Mouse (Mus musculus) yolk sac, embryonic 10.5 days (tissue): ENCODE results near the gene Galnt14.

Experiments
- DNase-seq: peaks from one replicate; pipeline ENCODE4 v3.0.0-alpha.2; 2017; ENCODE audit warnings: low spot score

Galnt14 gene

GRCm38 (mm10) chr17:73663237-73663636 lies 47.0 kb downstream of the Galnt14 start:
- no peak for DNase-seq

- no peak for DNase-seq
These were observed 51.4 kb downstream of the Galnt14 start for GRCm38 (mm10) chr17:73658731-73659445.

DNA sequence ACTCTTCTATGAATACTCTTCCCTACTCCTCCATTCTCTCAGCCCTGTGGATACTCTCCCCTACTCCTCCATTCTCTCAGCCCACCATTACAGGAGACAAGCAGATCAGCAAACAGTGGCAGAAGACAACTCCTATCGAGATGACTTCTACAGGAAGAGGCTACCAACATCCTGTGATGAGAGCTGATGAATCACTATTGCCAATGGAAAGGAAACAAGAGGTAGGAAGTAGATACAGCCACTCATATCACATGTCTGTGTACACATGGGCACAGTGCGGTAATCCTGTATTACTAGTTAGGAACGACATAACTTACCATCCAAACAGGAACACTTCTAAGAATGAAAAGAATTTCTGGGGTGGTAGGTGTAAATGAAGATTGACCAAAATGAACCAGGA lies 53.9 kb downstream of the Galnt14 start:
- no peak for DNase-seq

- peak; percentile 26 for DNase-seq
These were observed 56.0 kb downstream of the Galnt14 start for GRCm38 (mm10) chr17:73654261-73654660.

DNA sequence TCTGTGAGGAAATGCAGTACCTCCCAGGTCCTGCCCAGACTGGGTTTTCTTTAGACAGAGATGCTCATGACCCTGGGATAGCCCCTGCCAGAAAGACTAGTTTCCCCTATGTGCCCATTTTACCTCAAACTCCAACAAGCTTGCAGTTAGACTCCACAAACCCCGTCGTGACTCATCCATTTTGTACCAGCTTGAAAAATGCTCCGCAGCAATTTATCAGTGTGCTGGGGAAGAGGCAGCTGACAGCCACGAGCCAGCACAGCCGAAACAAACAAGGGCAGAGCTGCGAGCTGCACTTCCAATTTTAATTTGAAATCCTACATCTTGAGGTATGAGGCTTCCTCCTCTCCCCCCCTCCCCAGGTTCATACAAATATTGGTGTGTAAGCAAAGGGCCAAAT lies 60.9 kb downstream of the Galnt14 start:
- no peak for DNase-seq

DNA sequence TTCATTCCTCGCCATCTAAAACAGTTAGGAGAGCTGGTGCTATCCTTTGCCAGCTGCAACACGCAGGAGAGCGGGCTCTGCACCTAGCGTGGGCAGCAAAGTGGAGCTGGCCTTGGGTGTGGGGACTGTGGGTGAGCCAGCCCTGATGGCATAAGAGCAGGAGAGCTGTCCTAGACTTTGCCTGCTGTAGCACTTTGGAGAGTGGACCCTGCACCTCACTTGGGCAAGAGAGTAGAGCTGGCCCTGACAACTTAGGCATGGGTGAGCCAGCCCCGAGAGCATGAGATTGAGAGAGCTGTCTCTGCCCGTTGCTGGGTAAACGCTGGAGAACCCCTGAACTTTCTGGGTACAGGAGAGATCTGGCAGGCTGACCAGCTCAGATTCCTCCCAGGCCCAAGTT lies 68.6 kb downstream of the Galnt14 start:
- no peak for DNase-seq

DNA sequence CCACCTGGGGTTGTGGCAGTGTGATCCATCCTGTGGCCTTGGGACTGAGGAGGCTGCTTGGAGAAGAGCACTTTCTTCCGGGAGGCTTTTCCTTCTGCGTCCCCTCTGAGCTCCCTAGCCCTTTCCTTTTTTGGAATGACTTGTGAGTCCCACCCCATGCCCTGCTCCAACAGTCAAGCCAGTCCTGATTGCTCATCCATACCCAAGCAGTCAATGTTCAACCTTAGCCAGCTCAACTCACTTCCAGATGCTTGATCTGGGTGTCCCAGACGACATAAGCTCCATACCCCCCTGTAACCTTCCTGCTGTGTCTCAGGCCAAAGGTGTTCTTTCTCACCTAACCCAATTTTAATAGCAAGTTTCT lies 70.2 kb downstream of the Galnt14 start:
- DNase-seq: no peak

DNA sequence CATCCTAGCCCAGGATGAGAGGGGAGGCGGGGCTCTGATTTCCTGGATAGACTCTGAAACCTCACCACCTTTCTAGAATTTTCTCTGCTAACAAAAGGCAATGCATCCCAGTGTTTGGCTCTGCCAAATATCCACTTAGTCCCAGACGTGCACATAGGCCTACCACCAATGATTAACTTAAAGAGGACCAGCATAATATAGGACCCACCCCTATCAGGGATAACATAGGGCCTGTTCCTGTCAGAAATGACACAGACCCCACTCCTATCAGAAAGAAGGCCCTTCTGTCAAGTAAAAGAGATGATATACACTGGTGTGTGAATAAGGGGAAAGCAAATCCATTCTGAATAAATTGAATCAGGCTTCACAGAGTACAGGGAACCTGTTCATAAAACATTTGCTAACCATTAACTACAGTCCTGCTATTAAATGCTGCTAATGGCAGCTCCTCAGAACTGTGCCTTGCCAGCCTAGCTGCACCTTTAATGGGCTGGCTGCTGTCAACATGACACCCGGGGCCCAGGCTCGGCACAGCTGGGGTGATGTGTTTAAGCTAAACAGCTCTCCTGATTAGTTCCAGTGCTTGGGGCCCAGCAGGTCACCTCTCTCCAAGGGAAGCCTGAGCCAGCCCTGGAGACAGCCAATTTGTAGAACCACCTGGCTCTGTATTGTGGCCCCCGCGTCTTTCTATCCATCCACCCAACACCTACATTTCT lies 70.7 kb downstream of the Galnt14 start:
- DNase-seq: peak; percentile 2

- DNase-seq: no peak
These were observed 73.3 kb downstream of the Galnt14 start for GRCm38 (mm10) chr17:73636988-73637387.

DNA sequence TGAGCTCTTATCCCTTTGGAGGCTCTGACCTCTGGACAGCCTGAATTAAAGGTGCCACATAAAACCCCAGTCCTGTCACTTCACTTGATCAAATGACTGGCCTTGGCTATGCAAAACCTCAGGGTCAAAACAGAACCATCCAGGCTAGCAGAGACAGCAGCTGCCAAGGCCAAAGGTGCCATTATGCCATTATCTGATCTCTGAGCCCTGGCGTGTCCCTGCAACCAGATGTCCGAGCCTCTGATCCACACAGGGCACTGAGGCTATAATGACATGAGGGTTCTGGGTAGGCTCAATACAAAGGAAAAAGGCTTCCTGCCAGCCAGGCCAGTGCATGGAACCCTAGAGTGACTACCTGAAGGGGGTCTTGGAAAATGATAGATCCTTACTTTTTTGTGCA lies 75.4 kb downstream of the Galnt14 start:
- DNase-seq: no peak

DNA sequence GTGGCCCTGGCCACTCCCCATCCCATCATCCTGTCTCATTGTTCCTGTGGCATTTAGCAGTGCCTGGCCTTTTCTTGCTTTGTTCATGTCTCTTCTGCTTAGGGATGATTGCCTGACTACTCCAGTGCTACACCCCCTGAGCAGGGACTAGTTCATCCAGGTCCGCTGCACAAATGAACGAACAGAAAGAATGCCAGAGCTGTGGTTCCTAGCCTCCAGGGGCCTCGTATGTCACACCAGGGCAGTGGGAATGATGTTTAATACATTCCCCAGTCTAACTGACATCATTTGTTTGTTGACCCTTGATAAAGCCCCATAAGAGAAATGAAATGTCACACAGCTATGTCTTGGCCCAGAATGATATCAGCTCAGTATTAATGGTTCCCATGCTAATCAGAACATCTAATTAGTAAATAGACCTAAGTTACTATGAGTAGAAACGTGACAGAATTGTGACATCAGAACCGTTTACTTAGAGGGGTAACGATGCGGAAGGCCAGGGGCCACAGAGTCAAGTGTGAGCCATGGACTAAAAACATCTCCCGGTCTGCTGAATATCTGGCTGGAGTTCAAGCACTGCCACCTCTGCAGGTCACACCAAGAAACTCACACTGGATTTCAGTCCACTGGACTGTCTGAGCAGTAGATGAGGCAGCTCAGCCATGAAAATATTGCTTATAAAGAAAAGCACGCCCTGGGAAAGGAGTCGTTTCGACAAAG lies 76.1 kb downstream of the Galnt14 start:
- no peak for DNase-seq

DNA sequence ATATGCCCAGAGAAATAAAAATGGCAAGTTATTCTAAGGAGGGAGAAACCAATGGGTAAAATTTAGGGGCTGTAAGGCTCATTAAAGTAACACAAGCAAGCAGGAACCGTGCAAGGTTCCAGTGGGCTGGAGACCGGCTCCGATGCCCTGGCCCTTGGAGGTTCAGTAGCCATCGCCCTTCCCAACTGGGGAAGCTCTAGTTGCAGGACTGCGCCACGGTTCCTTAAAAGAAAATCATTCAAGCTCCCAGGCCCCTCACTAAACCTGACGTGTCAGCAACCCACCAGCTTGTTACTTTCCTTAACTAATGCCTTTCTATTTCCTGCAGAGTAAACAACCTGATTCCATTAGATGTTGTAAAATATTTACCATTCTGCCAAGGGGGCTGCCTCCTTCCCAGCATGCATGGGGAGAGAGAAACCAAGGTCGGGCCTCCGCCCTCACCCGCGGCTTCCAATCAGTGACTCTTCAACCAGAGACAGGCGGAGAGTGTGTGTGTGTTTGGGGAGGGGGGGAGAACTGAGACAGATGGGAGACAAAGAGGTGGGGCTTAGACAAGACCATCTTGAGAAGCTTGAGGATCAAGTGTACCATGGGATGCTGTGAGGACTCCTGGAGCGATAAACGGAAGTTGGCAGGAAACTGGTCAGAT lies 81.9 kb downstream of the Galnt14 start:
- DNase-seq: no peak

GRCm38 (mm10) chr17:73626912-73627311 lies 83.3 kb downstream of the Galnt14 start:
- no peak for DNase-seq

DNA sequence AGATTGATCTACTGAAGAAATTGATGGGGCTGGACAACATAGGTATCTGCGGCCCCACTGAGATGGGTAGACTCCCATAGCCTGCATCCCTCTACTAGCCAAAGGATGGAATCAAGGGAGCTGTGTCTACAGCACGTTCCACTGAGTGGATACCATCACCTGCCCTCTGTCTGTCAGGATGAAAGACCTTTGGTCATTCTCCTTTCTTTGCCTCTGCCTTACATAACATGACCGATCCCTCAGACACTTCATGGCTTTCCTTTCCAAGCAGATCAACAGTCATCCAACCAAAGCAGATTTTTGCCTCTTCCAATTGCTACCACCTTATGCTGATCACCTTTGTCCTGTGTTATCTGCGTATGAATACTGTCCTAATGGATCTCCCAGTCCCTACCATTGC lies 90.2 kb downstream of the Galnt14 start:
- DNase-seq: no peak

DNA sequence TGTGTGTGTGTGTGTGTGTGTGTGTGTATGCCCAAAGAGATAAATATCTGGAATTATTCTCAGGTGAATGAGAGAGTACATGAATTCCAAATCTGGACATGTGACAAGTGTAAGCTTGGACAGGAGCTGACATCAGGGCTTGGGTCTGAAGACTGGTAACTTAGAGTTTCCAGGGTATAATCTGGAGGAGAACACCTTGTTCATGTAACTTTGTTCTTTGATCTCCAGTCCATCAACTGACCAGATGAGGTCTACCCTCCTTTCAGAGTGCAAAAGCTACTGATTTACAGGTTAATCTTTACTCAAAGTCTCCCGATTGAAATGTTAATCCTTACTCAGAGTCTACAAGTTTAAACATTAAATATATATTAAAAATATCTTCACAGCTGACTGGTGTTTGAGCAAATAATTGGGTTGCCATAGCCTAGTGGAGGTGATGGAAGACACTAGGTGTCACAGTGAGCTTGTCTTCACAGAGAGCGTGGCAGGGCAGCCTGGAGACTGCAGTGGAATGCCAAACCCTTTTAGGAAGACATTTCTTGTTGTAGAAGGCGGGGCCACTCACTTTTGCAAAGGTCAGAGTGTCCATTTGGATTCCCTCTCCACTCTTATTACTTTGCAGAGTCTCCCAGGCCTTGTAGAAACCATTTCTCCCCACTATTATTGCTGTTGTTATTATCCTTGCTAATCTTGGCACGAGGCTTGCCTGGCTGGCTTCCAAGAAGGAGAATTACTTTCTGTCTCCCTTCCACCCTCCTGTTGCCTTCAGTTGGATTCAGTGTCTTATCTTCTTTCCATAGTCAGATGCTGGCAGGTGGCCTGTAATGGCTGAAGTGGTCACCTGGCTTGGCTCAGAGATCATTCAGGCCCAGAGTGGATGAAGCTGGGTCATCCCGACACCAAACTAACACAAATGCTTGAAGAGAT lies 107.4 kb downstream of the Galnt14 start:
- DNase-seq: no peak

DNA sequence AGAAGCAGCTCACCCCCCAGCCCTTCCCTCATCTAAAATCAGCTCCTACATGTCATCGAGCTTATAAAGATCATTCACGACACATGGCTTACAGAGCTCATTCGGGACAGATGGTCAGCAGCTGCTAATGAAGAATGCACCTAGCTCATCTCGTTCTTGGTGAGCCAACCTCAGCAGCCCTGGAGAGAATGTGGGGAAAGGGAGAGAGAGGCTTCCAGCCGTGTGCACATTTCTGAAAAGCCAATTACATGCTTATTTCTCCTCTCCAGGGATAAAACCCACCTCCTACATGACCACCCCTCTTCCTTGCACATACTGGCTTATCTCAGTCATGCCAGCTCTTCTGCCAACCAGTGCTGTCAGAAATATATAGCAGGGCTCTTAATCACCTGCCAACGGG lies 110.3 kb downstream of the Galnt14 start:
- DNase-seq: no peak

- DNase-seq: no peak
These were observed 118.2 kb downstream of the Galnt14 start for GRCm38 (mm10) chr17:73592081-73592480.

DNA sequence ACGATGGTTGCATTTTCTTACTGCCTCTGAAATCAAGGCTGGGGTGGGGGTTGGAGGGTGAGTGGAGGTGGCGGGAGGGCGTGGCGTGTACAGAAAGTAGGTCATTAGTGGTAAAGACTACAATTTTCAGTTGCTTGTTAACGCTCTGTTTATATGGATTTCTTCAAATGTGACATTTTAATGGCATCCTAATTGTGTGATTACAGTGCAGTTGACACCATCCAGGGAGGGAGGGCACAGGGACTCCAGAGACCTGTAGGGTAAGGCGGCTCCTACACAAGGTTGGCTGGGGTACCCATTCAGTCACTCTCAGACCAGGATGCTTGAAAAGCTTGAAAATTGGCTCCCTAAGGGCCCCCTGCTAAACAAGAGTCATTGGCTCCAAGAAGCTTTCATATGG lies 122.7 kb downstream of the Galnt14 start:
- no peak for DNase-seq

DNA sequence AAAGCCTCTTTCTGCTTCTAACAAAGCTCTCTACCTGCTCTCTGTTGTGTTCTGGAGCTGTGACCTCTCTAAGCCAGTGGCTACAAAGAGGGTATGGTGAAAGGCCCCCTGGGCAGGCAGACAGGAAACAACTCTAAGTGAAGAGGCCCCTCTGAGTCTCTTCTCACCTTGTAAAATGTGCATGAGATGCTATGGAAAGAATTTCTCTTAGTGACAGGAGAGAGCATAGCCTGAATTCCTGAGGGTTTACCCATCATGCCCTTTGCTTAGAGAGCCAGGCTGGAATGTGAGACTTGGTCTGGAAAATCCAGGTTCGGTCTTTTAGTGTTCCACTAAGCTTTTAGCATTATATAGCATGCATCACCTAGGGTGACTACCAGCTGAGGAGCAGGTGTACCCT lies 136.1 kb downstream of the Galnt14 start:
- no peak for DNase-seq

DNA sequence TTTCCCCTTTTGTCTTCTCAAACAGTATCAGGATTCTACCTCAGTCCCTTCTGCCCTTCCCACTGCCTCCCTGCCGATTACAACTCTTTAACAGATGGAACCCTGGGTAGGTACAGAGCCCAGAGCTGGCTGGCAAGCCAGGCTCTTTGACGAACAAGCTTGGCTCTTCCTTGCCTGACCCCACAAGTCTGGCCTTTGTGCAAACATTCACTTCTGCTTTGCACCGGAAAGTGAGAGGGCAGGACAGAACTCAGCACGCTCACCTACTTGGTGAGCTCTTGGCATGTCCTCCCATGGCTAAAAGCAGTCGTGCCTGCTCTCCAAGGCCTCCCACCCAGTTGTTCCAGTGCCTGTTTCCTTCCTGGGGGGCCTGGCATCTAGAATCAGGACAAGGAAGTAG lies 137.4 kb downstream of the Galnt14 start:
- DNase-seq: no peak

- DNase-seq: no peak
These were observed 137.8 kb downstream of the Galnt14 start for GRCm38 (mm10) chr17:73572440-73572839.

DNA sequence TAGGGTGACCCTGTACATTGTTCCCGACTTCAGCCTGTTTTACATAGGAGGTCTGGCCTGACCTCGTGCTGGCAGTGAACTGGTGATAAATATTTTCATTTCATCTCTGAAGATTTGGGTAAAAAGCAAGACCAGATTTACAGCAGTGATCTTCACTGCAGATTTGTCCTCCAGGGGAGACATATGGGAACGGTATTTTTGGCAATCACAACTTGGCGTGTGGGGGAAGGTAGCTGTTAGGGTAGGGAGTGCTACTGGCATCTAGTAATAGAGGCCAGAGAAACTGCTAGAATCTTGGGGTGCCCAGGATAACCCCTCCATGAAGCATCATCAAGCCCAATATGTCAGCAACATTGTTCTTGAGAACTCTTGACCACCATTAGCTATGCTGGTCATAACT lies 138.3 kb downstream of the Galnt14 start:
- no peak for DNase-seq
